Mouse (Mus musculus): ENCODE data around the gene Dglucy.

Dglucy gene

GRCm38 (mm10) chr12:100778934-100779865 is at the start of gene Dglucy:
TSS of gene Dglucy (plus strand) at chr12:100779057.
- peak; percentile 88 to 93 for DNase-seq

- DNase-seq: no peak
Observed at GRCm38 (mm10) chr12:100735156-100735555, 43.7 kb upstream of the Dglucy start.

GRCm38 (mm10) chr12:100735581-100735980 is 43.3 kb upstream of the Dglucy start:
- DNase-seq: no peak

GRCm38 (mm10) chr12:100738498-100738897 is 40.4 kb upstream of the Dglucy start:
- DNase-seq: no peak

DNA sequence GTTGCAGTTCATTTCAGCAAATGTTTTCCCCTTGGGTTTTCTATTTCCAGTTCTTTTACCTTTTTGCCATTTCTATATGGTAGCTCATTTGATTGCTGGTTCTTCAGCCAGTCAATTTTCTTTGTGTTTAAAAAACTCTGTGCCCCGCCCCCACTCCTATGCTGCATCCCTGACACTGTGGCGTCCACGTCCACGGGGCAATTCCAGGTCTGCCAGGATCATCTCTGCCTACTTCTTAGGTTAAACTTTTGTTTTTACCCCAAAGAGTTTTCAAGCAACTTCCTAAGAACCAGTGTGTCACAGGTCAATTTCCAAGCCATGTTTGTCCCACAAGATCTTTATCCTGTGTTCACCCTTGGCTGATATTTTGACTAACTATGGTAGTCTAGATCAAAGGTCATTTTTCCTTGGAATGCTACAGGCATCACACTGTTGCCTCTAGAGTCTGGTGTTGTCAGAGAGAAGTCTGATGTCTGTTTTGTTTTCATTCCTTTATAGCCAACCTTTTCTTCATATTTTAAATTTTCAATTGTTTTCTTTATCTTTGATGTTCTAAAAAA is 39.8 kb upstream of the Dglucy start:
- no peak for DNase-seq

GRCm38 (mm10) chr12:100740313-100740712 is 38.5 kb upstream of the Dglucy start:
- DNase-seq: no peak

DNA sequence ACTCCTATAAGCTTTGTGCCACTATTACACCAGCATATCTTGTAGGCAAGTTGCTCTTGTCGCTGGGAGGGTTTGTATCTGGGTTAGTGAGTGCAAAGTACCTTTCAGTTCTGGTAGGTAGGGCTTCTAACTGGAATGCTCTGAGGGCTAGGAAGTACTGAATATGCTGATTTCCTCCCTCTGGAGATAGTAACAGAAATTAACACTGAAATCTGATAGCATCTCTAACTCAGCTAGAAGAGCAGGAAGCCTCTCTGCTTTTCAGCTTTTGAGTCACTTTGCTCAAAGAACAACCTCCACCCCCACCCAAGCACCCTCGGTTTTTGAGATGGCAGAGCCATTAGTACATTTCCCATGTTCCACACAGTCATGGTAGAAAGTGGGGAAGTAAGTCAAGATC is 36.4 kb upstream of the Dglucy start:
- DNase-seq: no peak

DNA sequence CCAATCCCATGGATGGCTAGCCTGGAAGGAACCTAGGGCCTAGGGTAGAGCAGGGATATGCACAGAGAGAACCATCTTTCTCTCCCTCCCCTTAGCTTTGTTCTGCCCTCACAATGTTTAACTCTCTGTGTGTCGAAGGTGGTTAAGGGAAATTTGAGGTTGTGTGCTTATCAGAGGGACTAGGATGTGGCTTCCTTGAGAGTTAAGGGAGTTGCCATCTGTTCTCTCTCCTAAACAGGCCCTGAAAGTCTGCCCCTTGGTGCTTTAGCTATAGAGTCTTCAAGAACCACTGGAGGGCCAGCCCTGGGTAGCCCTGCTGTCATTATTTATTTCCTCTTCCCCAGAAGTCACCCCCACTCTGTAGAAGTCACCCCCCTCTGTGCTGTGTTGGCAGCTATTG is 25.9 kb upstream of the Dglucy start:
- DNase-seq: no peak

DNA sequence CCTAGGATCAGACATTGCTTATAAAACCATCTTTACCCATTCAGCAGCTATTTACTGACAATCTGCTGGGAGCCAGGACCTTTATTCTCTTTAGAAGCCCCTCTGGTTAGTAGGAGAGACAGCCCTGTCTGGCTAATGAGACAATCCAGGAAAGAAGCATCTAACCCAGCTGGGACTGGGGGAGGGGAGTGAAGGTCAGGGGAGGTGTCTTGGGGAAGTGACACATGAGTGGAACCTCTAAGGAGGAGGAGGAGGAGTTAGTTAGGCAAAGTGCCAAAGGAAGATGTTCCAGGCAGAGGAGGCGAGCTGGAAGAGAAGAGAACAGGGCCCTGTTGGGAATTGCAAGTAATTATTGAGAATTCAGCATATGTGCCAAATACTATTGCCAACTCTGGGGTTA is 25.1 kb upstream of the Dglucy start:
- DNase-seq: peak; percentile 28

GRCm38 (mm10) chr12:100757427-100757826 is 21.4 kb upstream of the Dglucy start:
- DNase-seq: no peak

- no peak for DNase-seq
Observed at GRCm38 (mm10) chr12:100762663-100763425, 16.0 kb upstream of the Dglucy start.

DNA sequence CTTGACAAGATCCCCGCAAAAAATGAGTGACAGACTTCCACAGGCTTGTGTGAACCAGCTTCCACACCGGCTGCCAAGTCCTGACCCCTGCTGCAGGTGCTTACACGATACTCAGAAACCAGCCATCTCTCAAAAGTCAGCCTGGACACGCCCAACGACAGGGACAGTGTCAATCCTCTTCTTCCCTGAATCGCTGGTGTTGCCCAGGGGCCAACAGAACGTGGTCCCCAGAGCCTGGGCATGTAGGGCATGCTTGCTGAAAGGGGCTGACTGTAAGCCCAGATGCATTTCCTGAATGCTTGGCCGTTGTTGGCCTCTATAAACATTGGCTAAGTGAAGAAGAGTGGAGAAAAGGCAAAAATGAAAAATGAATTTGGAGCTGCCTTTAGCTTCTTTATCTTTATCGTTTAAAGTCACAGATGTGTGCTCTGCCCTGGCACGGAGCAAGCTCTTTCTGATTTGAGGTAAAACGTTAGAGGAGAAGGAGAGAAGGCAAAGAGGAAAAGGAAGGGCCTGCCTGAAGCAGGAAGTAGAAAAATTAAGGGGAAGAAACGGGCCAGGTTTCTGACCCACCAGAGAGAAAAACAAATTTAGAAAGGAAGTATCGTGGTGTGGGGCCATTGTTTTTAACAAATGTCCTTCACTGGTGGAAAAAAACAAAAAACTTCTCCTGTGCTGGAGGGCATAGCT is 14.4 kb upstream of the Dglucy start:
- DNase-seq: no peak

DNA sequence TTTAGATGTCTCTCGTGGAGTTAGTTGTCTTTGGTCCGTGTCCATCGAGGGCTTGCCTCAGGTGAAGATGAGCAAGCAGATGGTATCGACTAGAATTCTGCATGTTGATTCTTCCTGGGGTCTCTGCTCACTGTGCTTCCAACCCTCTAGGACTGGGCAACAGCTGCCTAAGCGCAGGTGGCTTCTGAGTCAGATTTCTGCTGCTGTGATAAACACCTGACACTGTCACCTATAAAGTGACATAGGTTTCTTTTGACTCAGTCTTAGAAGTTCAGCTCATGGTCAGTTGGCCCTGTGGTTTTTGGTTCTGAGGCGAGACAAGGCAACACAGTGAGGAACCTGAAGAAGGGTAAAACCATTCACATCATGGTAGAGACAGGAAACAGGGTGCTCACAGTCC is 9.0 kb upstream of the Dglucy start:
- no peak for DNase-seq

DNA sequence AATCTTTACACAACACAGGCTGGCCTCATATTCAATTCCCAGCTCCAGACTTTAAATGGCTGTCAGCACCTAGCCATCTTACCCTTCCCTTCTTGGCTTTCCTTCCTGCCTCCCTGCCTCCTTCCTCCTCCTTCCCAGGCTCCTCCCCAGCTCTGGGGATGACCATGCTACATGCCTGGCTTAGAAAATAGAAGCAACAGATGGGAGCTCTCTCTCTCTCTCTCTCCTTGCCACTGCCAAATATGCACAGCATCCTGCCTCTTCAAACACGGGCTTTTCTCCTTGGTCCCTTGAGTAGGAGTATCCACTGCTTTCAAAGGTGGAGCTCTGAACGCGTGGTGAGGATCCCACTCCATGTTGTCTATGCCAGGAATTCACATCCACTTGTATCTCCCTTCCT is 8.1 kb upstream of the Dglucy start:
- no peak for DNase-seq

GRCm38 (mm10) chr12:100772230-100772984 is 6.5 kb upstream of the Dglucy start:
- DNase-seq: peak; percentile 32 to 54

DNA sequence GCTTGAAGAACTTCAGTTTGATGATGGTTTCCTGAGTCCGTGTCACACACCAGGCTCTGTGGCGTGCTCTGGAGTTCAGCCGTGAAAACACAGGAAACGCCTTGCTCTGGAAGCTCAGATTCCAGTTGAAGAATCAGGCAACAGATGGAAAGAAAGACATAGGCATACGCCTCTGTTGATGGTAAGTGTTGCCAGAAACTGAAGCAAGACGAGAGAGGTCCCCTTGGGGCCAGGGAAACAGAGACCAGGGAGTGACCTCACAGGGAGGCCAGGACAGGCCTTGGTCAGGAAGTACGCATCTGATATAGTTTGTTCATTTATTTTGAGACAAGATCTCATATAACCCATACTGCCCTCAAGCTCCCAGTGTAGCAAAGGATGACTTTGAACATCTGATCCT is 4.1 kb upstream of the Dglucy start:
- DNase-seq: no peak

- DNase-seq: no peak
Observed at GRCm38 (mm10) chr12:100775291-100775690, 3.6 kb upstream of the Dglucy start.

DNA sequence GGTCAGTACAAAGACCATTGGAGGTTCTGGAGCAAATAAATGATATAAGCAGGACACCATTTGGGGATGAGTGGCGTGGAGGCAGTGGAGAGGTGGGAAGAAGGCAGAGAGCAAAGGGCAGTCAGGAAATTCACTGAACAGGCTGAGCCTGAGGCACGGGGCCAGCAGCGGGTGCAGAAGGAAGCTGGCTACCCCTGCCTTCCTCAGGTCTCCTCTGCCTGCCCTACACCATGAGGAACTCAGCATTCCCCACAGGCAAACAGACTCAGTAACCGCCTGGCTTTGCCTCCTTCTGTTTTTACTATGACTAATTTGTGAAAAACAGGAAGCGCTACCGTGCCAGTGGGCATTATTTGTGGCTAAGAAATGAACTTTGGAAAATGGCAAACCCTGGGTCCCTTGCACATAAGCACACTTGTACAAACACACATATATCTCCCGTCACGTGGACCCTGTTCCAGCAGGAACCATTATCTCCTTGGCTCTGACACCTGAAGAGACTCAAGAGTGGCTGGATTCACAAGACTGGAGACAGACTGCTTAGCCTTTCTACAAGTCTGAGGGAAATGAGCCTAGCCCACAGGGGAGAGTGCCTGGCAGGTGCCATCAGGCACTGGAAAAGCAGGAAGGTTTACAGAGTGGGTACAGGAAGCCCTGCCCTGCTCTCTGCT is 2.8 kb upstream of the Dglucy start:
- peak; percentile 22 to 48 for DNase-seq

GRCm38 (mm10) chr12:100776991-100777390 is 1.9 kb upstream of the Dglucy start:
- no peak for DNase-seq

DNA sequence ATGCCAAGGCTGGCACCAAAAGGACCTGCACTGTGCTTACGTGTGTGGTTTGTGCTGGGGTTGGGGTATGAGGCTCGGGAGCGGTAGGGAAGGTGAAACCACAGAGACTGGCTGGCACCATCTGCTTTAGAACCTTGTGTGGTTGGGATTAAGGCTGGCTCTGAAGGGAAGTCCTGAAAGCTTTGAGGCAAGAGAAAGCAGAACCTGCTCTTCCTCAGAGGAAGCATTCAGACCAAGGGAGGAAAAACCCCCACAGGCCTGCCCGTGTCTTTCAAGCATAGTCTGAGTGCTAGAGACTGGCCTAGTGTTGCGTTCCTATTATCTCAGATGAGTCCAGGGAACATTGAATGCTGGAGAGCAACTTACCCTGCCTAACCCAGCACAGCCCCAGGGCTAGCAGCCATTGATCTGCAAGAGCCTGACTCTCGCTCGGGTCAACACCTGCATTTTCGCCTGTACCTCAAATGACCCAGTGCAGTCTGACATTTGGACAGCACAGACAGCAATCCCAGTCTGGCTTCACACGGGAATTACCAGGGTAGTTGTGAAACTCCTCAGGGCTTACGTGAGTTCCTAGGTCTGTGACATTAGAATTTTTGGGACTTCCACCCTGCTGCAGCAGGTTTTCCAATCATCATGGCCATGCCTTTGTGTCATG is 452 bp upstream of the Dglucy start:
- peak in 1 of 2 experiments; percentile 6 for DNase-seq

DNA sequence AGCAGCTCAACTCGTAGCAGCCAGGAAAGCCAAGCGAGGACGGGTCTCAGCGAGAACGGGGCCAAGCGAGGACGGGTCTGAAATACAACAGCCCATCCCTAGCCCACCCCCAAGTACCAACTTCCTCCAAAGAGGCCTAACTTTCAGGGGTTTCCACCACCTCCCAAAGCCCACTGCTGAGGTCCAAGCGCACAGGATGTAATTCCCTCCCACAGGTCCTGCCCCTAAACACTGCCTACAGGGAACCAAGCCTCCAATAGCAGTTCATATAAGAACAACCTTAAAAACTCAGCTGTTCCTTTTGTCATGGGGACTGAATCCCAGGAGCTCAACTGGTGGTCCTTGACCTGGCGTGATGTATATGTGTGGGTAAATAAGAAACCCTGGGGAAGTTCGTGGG is 1.6 kb downstream of the Dglucy start:
- DNase-seq: no peak
